Mouse (Mus musculus) hindbrain, embryonic 16.5 days (tissue): ENCODE results near the gene Necap2. TPM values are rescaled to one million over a fixed set of nuclear protein-coding genes. Genes with fewer than 3 reads are reported as not detected.

ENCODE experiments used
- ATAC-seq: fragments of 200-750 bp; cut with Nextera tagmentation; 2 replicates; pipeline ENCODE4 v1.8.0; 2017; ENCODE audit warnings: moderate TSS enrichment, moderate library complexity
- H3K27ac ChIP-seq: fragments of 300-500 bp; sonication (generic); 2 replicates; pipeline ENCODE4 v1.5.1; 2014; ENCODE audit warnings: low read depth, mild to moderate bottlenecking, control low read depth, low read length, moderate library complexity
- H3K27me3 ChIP-seq: fragments of 300-500 bp; sonication (generic); replicated peaks from 2 replicates; pipeline ENCODE4 v1.6.1; 2014; ENCODE audit warnings: low read length; ENCODE audit not compliant: control insufficient read depth, insufficient read depth
- H3K36me3 ChIP-seq: fragments of 300-500 bp; sonication (generic); 2 replicates; pipeline ENCODE4 v1.6.1; 2014; ENCODE audit warnings: mild to moderate bottlenecking, low read length, moderate library complexity, mixed read lengths; ENCODE audit not compliant: control insufficient read depth, insufficient read depth
- H3K4me1 ChIP-seq: fragments of 300-500 bp; sonication (generic); 2 replicates; pipeline ENCODE4 v1.6.1; 2014; ENCODE audit warnings: low read depth, low read length; ENCODE audit not compliant: control insufficient read depth, insufficient read depth
- H3K4me2 ChIP-seq: fragments of 300-500 bp; sonication (generic); 2 replicates; pipeline ENCODE4 v1.6.1; 2014; ENCODE audit warnings: mild to moderate bottlenecking, low read length, control low read depth, moderate library complexity
- H3K4me3 ChIP-seq: fragments of 300-500 bp; sonication (generic); 2 replicates; pipeline ENCODE4 v1.5.1; 2014; ENCODE audit warnings: mild to moderate bottlenecking, low read length, control low read depth, moderate library complexity
- H3K9ac ChIP-seq: fragments of 300-500 bp; sonication (generic); 2 replicates; pipeline ENCODE4 v1.6.1; 2014; ENCODE audit warnings: low read depth, mild to moderate bottlenecking, control low read depth, low read length, moderate library complexity
- H3K9me3 ChIP-seq: fragments of 300-500 bp; sonication (generic); 2 replicates; pipeline ENCODE4 v1.6.1; 2014; ENCODE audit warnings: mild to moderate bottlenecking, low read length, moderate library complexity; ENCODE audit not compliant: control insufficient read depth
- WGBS: fragments of 180-500 bp; shearing (Covaris S2); extraction: QIAGEN DNeasy Blood & Tissue Kit; methylation state at CpG from one replicate; pipeline ENCODE4 v1.1.7; 2014; 5-methylcytosine and 5-hydroxymethylcytosine counted together
- polyA plus RNA-seq: library from polyadenylated mRNA; unstranded; fragments of >200 nt; fragmentation: Nextera tagmentation; extraction: Ambion mirVana; gene quantifications from 2 replicates; pipeline ENCODE4 v1.2.1, GENCODE M21; 2015

The Necap2 gene
- polyA plus RNA-seq, 1 experiment from 2014 or later, result 54.0 TPM

DNA sequence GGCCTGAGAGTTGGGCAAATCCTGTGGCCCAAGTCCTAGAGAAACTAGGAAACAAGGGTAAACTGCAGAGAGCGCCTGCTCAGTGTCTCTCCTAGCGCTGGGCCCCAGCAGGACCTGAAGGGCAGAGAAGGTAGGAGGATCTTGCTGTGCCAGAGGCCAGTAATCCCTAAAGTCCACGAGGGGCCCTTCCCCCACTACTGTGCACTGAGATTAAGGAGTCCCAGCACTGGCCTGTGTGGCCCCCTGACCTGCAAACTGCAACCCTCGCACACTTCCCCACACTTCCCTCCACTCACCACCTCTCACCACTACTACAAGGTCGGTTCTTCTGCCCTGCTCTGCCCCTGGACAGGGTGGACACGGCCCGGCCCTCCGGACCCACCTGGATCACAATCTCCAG is 25.0 kb downstream of the Necap2 start:
- H3K36me3 ChIP-seq, result no peaks in the 10 kb centered on the region
- H3K27ac ChIP-seq, result peak overlapping the region; percentile 82
- ATAC-seq, result peak; percentile 9; the same call in 1 of the 2 replicates
- peaks cover 38% of the 10 kb centered on the region for H3K4me1 ChIP-seq
- peak overlapping the region; percentile 25 for H3K4me3 ChIP-seq
- WGBS, result 41% methylated on average over 8 of the region's 8 CpGs
- no peaks in the 10 kb centered on the region for H3K9me3 ChIP-seq
- peak overlapping the region; percentile 53 for H3K4me2 ChIP-seq
- H3K9ac ChIP-seq, result peak overlapping the region; percentile 64
- no peaks in the 10 kb centered on the region for H3K27me3 ChIP-seq

DNA sequence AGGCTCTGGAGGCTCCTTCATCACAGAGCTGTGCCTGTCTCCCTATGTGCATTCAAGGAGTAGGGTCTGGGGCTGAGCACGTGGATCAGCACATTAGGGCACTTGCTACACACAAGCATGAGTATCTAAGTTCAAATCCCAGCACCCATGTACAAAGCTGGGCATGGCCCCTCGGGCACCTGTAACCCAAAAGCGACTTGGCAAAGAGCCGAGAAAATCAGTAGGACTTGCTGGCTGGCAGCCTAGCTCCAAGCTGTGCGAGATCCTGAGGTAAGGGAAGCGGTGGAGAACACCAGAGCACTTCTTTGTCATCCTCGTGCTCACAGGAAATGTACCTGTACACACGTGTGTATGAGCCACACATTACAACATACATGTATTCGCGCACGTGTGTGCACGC is 25.7 kb downstream of the Necap2 start:
- Histone ChIP-seq H3K4me2 (no peak overlapping the region; the same call in 1 of the 2 replicates), H3K9me3 (no peaks in the 10 kb centered on the region), H3K4me1 (peaks cover 38% of the 10 kb centered on the region), H3K27me3 (no peaks in the 10 kb centered on the region), H3K4me3 (no peak overlapping the region), H3K27ac (no peak overlapping the region; the same call in 1 of the 2 replicates), H3K36me3 (no peaks in the 10 kb centered on the region), H3K9ac (no peak overlapping the region)
- ATAC-seq, result no peak
- WGBS, result 73% methylated on average over 12 of the region's 12 CpGs

DNA sequence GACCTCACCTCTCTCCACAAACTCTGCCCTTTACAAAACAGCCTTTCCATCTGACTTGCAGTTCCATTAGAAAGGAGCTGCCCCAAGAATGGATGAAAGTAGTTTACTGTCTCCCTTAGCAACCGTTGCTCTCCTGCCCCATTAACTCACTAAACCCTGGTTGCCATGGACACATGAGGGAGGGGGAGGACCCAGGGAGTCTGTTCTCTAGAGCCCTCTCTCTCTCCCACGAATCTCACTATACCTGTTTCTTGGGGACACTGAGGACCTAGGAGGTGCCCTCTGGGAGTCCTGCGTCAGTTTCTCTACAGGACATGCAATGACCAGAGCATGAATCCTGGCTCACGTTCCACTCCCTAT is 28.7 kb downstream of the Necap2 start:
- Histone ChIP-seq H3K36me3 (peaks cover 3% of the 10 kb centered on the region), H3K27ac (peak overlapping the region; percentile 92), H3K9ac (peak overlapping the region; percentile 50), H3K4me2 (peak overlapping the region; percentile 25), H3K4me3 (no peak overlapping the region), H3K9me3 (no peaks in the 10 kb centered on the region), H3K4me1 (peaks cover 38% of the 10 kb centered on the region), H3K27me3 (no peaks in the 10 kb centered on the region)
- 17% methylated on average over 4 of the region's 4 CpGs for WGBS
- peak; percentile 52 for ATAC-seq

DNA sequence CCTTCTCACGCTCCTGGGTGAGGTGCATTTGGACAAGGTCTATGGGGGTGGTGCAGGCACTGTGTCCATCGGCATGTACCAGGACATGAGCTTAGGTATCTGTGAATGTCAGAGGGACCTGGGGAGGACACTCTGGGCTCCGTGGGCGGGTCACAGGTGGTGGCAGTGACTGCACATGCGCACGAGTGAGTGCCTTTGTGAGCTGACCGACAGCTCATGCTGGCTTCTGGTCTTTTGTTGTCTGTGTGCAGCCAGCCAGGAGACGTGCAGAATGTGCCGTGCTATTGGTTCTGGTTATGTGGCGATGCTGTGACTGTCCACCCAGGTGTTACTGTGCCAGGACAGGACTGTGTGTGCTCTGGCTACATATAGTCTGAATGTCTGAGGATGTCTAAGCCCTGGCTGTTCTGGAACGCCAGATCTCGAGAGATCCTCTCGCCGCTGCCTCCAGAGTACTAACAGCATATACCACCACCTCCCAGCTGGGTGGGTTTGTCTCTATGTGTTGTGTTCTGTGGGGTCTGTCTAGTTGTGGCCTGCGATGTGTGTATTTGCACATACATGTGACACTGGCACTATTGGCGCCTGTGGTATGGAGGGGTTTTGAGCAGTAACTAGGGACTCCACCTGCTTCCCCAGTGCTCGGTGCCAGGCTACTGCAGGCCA is 29.2 kb downstream of the Necap2 start:
- no peaks in the 10 kb centered on the region for H3K27me3 ChIP-seq
- WGBS, result 15% methylated on average over 17 of the region's 17 CpGs
- H3K9ac ChIP-seq, result peak overlapping the region; percentile 50
- no peak overlapping the region for H3K4me3 ChIP-seq
- H3K4me1 ChIP-seq, result peaks cover 34% of the 10 kb centered on the region
- H3K36me3 ChIP-seq, result peaks cover 3% of the 10 kb centered on the region
- H3K9me3 ChIP-seq, result no peaks in the 10 kb centered on the region
- H3K27ac ChIP-seq, result peak overlapping the region; percentile 92
- ATAC-seq, result peak; percentile 10; the same call in 1 of the 2 replicates
- peak overlapping the region; percentile 25 for H3K4me2 ChIP-seq

- Histone ChIP-seq H3K4me2 (no peak overlapping the region), H3K27ac (no peak overlapping the region), H3K4me1 (peaks cover 16% of the 10 kb centered on the region), H3K27me3 (no peaks in the 10 kb centered on the region), H3K9me3 (no peaks in the 10 kb centered on the region), H3K4me3 (no peak overlapping the region), H3K9ac (no peak overlapping the region), H3K36me3 (peaks cover 8% of the 10 kb centered on the region)
- 11% methylated on average over 8 of the region's 8 CpGs for WGBS
- peak; percentile 38; the same call in 1 of the 2 replicates for ATAC-seq
Observed at GRCm38 (mm10) chr4:141044816-141045215, 33.3 kb downstream of the Necap2 start.

DNA sequence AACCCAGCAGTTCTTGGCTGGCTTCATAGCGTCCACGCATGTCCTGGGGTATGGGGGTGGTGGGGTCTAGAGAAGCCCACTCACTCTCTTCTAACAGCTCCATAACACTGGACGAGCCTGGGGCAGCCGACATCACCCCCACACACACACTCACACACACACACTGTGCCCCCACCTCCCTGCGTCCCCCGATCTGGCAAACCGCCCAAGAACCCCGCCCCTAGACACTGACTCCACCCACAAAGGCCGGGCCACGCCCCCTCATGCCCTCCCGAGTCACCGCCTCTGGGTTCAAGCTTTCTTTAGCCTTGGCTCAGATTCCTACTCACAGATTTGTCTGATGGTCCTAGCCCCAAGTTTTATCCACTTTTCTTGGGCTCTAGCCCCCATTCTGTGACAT is 37.0 kb downstream of the Necap2 start:
- ATAC-seq, result no peak
- Histone ChIP-seq H3K4me2 (no peak overlapping the region), H3K4me3 (no peak overlapping the region), H3K27ac (no peak overlapping the region), H3K4me1 (no peaks in the 10 kb centered on the region), H3K27me3 (no peaks in the 10 kb centered on the region), H3K9ac (no peak overlapping the region), H3K36me3 (peaks cover 8% of the 10 kb centered on the region), H3K9me3 (no peaks in the 10 kb centered on the region)
- WGBS, result 56% methylated on average over 12 of the region's 12 CpGs

DNA sequence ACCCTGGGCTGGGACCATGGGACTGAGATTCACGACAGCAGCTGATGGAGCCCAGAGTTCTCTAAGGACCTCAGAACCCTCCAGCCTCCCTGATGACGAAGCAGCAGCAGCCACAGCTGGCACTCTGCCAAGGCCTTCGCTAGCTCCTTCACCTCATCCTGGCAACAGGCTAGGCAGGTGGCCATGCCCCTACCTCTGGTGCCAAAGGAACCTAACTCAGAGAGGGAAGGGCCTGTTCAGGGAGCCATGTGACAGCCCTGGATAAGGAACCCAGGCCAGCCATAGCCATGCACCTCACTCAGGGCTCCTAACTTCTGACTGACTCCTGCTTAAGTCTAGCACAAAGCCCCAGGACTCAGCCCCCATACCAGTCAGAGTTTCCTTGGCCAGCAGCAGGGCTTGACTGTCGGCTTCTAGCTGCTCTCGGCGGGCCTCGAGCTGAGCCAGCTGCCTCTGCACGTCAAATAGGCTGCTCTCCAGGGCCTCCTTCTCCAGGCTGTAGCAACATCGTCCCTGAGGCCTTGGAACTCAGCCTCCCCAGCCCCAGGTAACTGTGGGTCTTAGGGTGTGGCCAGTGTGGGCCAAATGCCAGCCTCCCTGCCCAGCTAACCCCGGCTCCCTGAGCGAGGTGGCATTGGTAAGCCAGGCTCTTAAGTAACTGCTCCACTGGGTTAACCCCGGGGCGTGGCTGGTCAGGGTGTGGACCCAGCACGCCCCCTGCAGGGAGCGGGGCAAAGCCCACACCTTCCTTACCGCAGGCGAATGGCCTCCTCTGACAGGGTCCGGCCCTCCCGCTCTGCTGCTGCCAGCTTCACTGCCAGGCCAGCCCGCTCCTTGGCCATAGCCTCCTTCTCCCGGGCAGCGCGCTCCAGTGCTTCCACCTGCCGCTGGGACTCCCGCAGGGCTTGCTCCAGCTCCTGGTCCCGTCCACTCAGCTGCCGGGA is 44.3 kb downstream of the Necap2 start:
- H3K4me1 ChIP-seq, result peaks cover 5% of the 10 kb centered on the region; the same call in 1 of the 2 replicates
- no peaks in the 10 kb centered on the region for H3K9me3 ChIP-seq
- 63% methylated on average over 27 of the region's 27 CpGs for WGBS
- ATAC-seq, result 0 out of 2 replicates have a peak, but pooled peaks have one; percentile 24
- no peaks in the 10 kb centered on the region for H3K27me3 ChIP-seq
- peaks cover 3% of the 10 kb centered on the region; the same call in 1 of the 2 replicates for H3K36me3 ChIP-seq
- H3K9ac ChIP-seq, result no peak overlapping the region; the same call in 1 of the 2 replicates
- H3K27ac ChIP-seq, result 0 out of 2 replicates have a peak overlapping the region, but pooled peaks have one; percentile 23
- no peak overlapping the region for H3K4me3 ChIP-seq
- no peak overlapping the region for H3K4me2 ChIP-seq

GRCm38 (mm10) chr4:141031733-141032132 is 46.4 kb downstream of the Necap2 start:
- H3K27ac ChIP-seq, result no peak overlapping the region
- H3K9me3 ChIP-seq, result no peaks in the 10 kb centered on the region
- H3K9ac ChIP-seq, result peak overlapping the region; percentile 17; the same call in 1 of the 2 replicates
- H3K4me2 ChIP-seq, result no peak overlapping the region
- H3K36me3 ChIP-seq, result peaks cover 5% of the 10 kb centered on the region; the same call in 1 of the 2 replicates
- WGBS, result 24% methylated on average over 6 of the region's 6 CpGs
- peaks cover 5% of the 10 kb centered on the region; the same call in 1 of the 2 replicates for H3K4me1 ChIP-seq
- H3K27me3 ChIP-seq, result no peaks in the 10 kb centered on the region
- no peak overlapping the region for H3K4me3 ChIP-seq
- ATAC-seq, result peak; percentile 59
